Mouse (Mus musculus) A20 (cell line): Measurements from ENCODE around the gene Slc9b2.

Experiments used
- DNase-seq: peaks from one replicate; pipeline ENCODE4 v3.0.0-alpha.2; 2011; ENCODE audit warnings: low read depth, low spot score

Gene Slc9b2

GRCm38 (mm10) chr3:135312916-135313491 is 5.5 kb downstream of the Slc9b2 start:
- no peak for DNase-seq

GRCm38 (mm10) chr3:135313727-135314126 is 6.2 kb downstream of the Slc9b2 start:
- DNase-seq: no peak

DNA sequence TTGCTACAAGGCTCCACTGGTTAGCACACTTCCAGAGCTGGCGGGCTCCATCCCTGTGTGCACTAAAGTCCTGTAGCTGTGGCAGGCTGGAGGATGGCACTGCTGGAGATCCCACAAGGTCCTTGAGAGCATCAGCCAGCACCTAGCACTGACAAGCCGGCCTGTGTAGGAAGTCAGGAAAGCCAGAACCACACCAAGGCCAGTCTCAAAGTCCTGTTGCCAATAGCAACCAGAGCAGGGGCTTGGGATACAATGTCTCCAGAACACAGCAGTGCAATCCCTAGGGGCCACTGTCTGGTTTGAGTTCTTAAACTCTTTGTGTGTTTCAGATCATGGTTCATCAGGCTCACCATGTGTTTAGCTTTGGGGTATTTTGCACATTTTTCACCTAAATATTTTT is 7.3 kb downstream of the Slc9b2 start:
- no peak for DNase-seq

GRCm38 (mm10) chr3:135315720-135316425 is 8.4 kb downstream of the Slc9b2 start:
- no peak for DNase-seq

DNA sequence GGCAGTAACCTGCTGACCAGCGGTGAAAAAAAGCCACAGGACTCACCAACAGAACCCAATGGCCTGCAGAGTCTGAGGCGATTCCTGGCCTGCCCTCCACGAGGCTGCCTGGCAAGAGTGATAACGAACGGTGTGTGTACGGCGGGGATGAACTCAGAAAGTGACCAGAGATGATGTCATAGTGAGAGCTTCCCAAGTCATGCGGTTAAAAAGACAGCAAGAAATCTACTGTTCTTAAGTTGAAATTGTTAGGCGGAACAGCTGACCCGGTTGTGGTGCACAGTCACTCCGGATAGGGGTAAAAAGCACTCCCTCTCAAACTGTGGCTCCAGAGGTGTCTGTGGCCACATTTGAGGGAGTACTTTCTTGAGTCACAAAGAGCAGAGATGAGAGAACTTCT is 10.8 kb downstream of the Slc9b2 start:
- DNase-seq: no peak

- no peak for DNase-seq
Measured at GRCm38 (mm10) chr3:135324354-135324753, 16.9 kb downstream of the Slc9b2 start.

GRCm38 (mm10) chr3:135327176-135327575 is 19.7 kb downstream of the Slc9b2 start:
- DNase-seq: no peak

DNA sequence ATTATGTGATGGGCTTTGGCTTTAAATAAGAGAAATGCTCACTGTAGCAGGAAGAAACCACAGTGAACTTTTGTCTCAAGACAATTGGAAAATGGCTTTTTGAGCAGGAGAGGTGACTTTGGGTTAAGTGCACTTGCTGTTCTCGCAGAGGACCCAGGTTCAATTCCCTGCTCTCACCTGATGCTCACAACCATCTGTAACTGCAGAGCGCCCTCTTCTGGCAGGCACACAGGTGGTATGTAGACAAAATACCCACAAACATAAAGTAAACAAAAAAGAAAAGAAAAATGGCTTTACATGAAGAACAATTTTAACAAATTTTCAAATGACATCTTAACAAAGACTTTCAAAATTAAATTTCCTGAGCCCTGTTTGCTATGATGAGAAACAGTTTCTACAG is 20.1 kb downstream of the Slc9b2 start:
- peak; percentile 67 for DNase-seq

GRCm38 (mm10) chr3:135328560-135328959 is 21.1 kb downstream of the Slc9b2 start:
- DNase-seq: peak; percentile 81

DNA sequence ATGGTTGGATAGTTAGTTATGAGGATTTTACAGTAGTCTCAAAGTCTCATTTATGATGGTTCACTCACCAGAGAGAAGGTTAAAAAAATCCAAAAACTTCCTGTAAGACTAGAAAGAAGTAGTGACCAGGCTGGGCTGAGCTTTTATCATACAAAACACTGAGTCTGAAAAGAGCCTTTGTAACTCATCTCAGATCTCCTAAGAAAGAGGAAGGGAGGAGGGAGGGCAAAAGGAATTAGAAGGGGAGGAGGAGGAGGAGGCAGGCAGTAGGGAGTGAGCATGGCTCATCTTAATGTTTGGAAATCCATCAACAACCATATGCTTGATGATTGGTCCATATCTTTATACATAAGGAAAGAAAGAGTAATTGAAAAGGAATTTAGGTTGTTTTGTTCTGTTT is 25.2 kb downstream of the Slc9b2 start:
- DNase-seq: no peak

- DNase-seq: no peak
Measured at GRCm38 (mm10) chr3:135333763-135334162, 26.3 kb downstream of the Slc9b2 start.

DNA sequence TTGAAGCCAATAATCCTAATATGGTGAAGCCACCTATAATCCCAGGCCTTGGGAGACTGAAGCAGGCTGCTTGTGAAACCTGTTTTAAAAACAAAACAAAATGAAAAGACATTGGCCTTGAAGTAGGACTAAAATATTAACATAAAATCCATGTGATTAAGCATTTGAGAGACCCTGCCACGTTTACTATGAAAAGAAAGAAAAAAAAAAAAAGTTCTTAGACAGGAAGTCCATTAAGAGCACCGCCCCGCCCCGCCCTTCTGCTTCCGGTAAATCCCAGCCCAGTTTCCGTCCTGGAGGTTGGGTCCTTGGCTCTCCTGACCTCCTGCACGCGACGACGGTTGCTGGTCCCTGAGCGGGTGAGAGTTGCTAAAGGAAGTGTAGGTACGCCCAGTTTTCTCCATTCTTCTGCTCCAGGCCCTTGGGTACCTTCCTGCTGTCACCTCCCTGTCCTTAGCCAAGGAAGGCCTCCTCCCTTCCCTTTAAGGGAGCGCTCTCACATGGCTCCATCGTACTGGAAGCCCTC is 40.3 kb downstream of the Slc9b2 start, which contains the start of gene Slc9b1:
Gene Slc9b1 (plus strand): TSS at position 291 of the 526 bp plus-strand sequence.
- no peak for DNase-seq

DNA sequence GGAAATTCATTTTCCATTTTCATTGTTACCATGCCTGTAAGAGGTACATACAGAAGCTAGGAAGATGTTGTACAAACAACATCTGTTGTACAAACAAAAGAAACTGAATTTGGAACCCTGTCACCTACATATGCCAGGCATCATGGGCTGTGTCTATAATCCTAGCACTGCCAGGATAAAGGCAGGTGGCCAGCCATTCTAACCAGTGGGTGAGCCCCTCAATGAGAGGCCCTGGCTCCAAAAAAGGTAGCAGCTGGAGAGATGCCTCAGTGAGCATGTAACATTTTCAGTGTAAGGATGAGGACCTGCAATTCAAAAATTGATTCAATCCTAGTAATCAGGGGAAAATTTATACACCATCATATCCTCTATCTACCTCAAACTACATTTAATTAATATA is 41.5 kb downstream of the Slc9b2 start:
- no peak for DNase-seq

DNA sequence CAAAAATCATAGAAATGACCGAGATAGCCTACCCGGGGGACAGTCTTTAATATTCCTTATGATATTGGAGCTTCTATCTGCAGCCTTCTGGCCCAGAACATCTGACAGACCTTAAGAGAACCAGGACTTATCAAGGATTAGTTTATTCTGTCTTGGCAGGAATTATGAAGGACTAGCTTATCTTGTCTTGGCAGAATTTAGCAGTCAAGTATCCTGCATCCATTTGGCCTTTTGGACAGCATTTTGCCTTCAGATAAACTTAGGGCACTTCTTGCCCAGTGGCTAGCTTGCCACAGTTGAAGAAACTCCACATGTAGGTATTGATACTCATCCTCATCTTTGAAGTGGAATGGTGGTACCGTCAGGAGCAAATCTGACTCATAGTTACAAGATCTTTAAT is 44.4 kb downstream of the Slc9b2 start:
- DNase-seq: no peak

DNA sequence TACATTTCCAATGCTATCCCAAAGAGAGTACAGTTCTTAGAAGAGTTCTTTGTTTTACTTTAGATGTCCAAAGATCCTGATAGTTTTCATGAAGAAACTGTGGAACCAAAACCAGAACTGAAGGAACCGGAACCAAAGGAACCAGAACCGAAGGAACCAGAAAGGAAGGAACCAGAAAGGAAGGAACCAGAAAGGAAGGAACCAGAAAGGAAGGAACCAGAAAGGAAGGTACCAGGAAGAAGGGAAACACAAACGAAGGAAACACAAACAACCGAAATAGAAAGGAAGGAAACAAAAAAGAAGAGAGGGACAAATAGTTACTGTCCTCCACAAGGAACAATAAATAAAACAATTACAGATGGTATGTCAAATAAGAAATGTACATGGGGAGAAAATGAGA is 49.9 kb downstream of the Slc9b2 start:
- DNase-seq: no peak

GRCm38 (mm10) chr3:135375836-135376235 is 68.3 kb downstream of the Slc9b2 start:
- no peak for DNase-seq

- peak; percentile 69 for DNase-seq
Measured at GRCm38 (mm10) chr3:135377445-135377844, 69.9 kb downstream of the Slc9b2 start.

GRCm38 (mm10) chr3:135379868-135380267 is 72.4 kb downstream of the Slc9b2 start:
- DNase-seq: no peak

DNA sequence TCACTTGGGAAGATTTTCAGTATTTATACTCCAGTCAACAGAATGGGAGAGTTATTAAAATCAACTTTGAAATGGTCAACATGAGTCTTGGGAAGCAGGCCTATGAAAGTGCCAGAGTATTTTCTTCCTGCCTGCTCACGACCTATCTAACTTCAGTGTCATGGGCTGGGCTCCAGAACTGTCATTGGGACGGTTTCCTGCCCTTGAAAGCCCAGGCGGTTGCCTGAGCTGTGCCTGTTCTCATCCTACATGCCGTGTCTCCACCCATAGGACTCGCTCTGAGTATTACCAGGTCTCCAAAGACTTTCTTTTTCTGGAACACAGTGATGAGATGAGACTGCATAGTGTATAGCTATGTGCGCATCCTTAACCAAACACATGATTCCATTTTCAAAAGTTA is 85.7 kb downstream of the Slc9b2 start:
- no peak for DNase-seq
